Mouse (Mus musculus) E14TG2a.4 (cell line): ENCODE measurements around the gene Ppm1h.

Experiments used
- CTCF ChIP-seq: conservative IDR thresholded peaks from 2 replicates; pipeline ENCODE4 v1.5.1; 2014; ENCODE audit warnings: low read length
- NANOG ChIP-seq: IDR thresholded peaks from 2 replicates; pipeline ENCODE4 v1.6.1; 2014; ENCODE audit warnings: borderline replicate concordance, low read length, mixed read lengths

GRCm38 (mm10) chr10:122851267-122852160 is 173.0 kb downstream of the Ppm1h start:
- TF ChIP-seq CTCF (no peak), NANOG (no peak)
